Mouse (Mus musculus) kidney, postnatal 4 days (tissue): ENCODE results near the gene Aacs.

Experiments
- DNase-seq, 2 experiments: peaks; one replicate each; pipeline ENCODE4 v3.0.0; 2021; ENCODE audit warnings: mixed read lengths in 2 of 2

The Aacs gene

GRCm38 (mm10) chr5:125465701-125466106 is 9.9 kb upstream of the Aacs start:
- DNase-seq = peak; percentile 96 to 98

- no peak for DNase-seq
Observed at GRCm38 (mm10) chr5:125466483-125466882, 9.1 kb upstream of the Aacs start.

GRCm38 (mm10) chr5:125467261-125467660 is 8.4 kb upstream of the Aacs start:
- peak; percentile 36 to 70 for DNase-seq

GRCm38 (mm10) chr5:125470713-125471112 is 4.9 kb upstream of the Aacs start:
- no peak for DNase-seq

- no peak for DNase-seq
Observed at GRCm38 (mm10) chr5:125472796-125473475, 2.7 kb upstream of the Aacs start.

GRCm38 (mm10) chr5:125475030-125475429 is 584 bp upstream of the Aacs start:
- no peak for DNase-seq

- DNase-seq = peak; percentile 24 to 41
Observed at GRCm38 (mm10) chr5:125476286-125476625, 642 bp downstream of the Aacs start.

GRCm38 (mm10) chr5:125476799-125477198 is 1.2 kb downstream of the Aacs start:
- no peak for DNase-seq

- no peak for DNase-seq
Observed at GRCm38 (mm10) chr5:125477533-125477932, 1.9 kb downstream of the Aacs start.

GRCm38 (mm10) chr5:125478037-125478436 is 2.4 kb downstream of the Aacs start:
- DNase-seq = no peak

- DNase-seq = no peak
Observed at GRCm38 (mm10) chr5:125479376-125479775, 3.8 kb downstream of the Aacs start.

GRCm38 (mm10) chr5:125480434-125481231 is 5.0 kb downstream of the Aacs start:
- DNase-seq = no peak

- no peak for DNase-seq
Observed at GRCm38 (mm10) chr5:125482474-125482873, 6.9 kb downstream of the Aacs start.

- no peak for DNase-seq
Observed at GRCm38 (mm10) chr5:125483712-125484611, 8.3 kb downstream of the Aacs start.

- no peak for DNase-seq
Observed at GRCm38 (mm10) chr5:125485031-125485778, 9.6 kb downstream of the Aacs start.

GRCm38 (mm10) chr5:125486088-125486487 is 10.5 kb downstream of the Aacs start:
- DNase-seq = no peak

GRCm38 (mm10) chr5:125487375-125488115 is 11.9 kb downstream of the Aacs start:
- peak; percentile 74 to 86 for DNase-seq

GRCm38 (mm10) chr5:125488116-125488455 is 12.5 kb downstream of the Aacs start:
- peak; percentile 53 to 73 for DNase-seq

GRCm38 (mm10) chr5:125488953-125489352 is 13.3 kb downstream of the Aacs start:
- peak in 1 of 2 experiments; percentile 24 for DNase-seq

GRCm38 (mm10) chr5:125491107-125491506 is 15.5 kb downstream of the Aacs start:
- no peak for DNase-seq

- no peak for DNase-seq
Observed at GRCm38 (mm10) chr5:125492379-125493092, 16.9 kb downstream of the Aacs start.
